Mouse (Mus musculus) CH12.LX (cell line): ENCODE data around the gene Mthfd2l.

Experiments
- CHD2 ChIP-seq: IDR thresholded peaks from 2 replicates; pipeline ENCODE4 v1.6.1; 2011; ENCODE audit warnings: low read length, improper control_type of control experiment
- CTCF ChIP-seq, 2 experiments: IDR thresholded peaks in 1 of 2; conservative IDR thresholded peaks in 1 of 2; 2 replicates each; pipeline ENCODE4 v1.5.1; 2011 to 2012; ENCODE audit warnings: low read depth in 2 of 2, low read length in 2 of 2, improper control_type of control experiment in 1 of 2, inconsistent platforms in 1 of 2, mild to moderate bottlenecking in 1 of 2, moderate library complexity in 1 of 2
- ETS1 ChIP-seq: conservative IDR thresholded peaks from 2 replicates; pipeline ENCODE4 v1.6.1; 2012; ENCODE audit warnings: low read depth, mild to moderate bottlenecking, inconsistent platforms, low read length, improper control_type of control experiment, moderate library complexity
- GABPA ChIP-seq: IDR thresholded peaks from 2 replicates; pipeline ENCODE4 v1.6.1; 2012; ENCODE audit warnings: low read depth, low read length, improper control_type of control experiment, inconsistent platforms; ENCODE audit not compliant: insufficient replicate concordance
- JUN ChIP-seq: IDR thresholded peaks from 2 replicates; pipeline ENCODE4 v1.6.1; 2011; ENCODE audit warnings: low read depth, mild to moderate bottlenecking, low read length, improper control_type of control experiment, moderate library complexity; ENCODE audit not compliant: insufficient read depth
- JUND ChIP-seq: conservative IDR thresholded peaks from 2 replicates; pipeline ENCODE4 v1.6.1; 2011; ENCODE audit warnings: low read depth, low read length, improper control_type of control experiment
- KAT2A ChIP-seq: IDR thresholded peaks from 2 replicates; pipeline ENCODE4 v1.6.1; 2012; ENCODE audit warnings: low read length, improper control_type of control experiment, inconsistent platforms; ENCODE audit not compliant: insufficient replicate concordance
- MAX ChIP-seq: IDR thresholded peaks from 2 replicates; pipeline ENCODE4 v1.6.1; 2011; ENCODE audit warnings: low read length, improper control_type of control experiment
- MXI1 ChIP-seq: IDR thresholded peaks from 2 replicates; pipeline ENCODE4 v1.6.1; 2011; ENCODE audit warnings: mild to moderate bottlenecking, low read depth, low read length, improper control_type of control experiment
- POLR2A ChIP-seq: IDR thresholded peaks from 2 replicates; pipeline ENCODE4 v1.6.1; 2011; ENCODE audit warnings: low read depth, mild to moderate bottlenecking, improper control_type of control experiment, low read length
- TBP ChIP-seq: conservative IDR thresholded peaks from 2 replicates; pipeline ENCODE4 v1.6.1; 2011; ENCODE audit warnings: low read depth, low read length, improper control_type of control experiment
- TCF12 ChIP-seq: IDR thresholded peaks from 2 replicates; pipeline ENCODE4 v1.6.1; 2014; ENCODE audit warnings: low read depth, mild to moderate bottlenecking, inconsistent platforms, low read length, improper control_type of control experiment
- ZKSCAN1 ChIP-seq: IDR thresholded peaks from 2 replicates; pipeline ENCODE4 v1.6.1; 2012; ENCODE audit warnings: low read depth, inconsistent platforms, low read length, improper control_type of control experiment, borderline replicate concordance
- ZNF384 ChIP-seq: IDR thresholded peaks from 2 replicates; pipeline ENCODE4 v1.6.1; 2012; ENCODE audit warnings: low read depth, low read length, improper control_type of control experiment, inconsistent platforms

- no peak for TF ChIP-seq KAT2A
- no peak for TF ChIP-seq MXI1
- no peak for TF ChIP-seq POLR2A
- TF ChIP-seq CTCF (conservative IDR thresholded peaks at IDR 0.05 in 1 of 2, IDR thresholded peaks at IDR 0.05 in 1 of 2; ENCODE audit: low read depth in 2 of 2, low read length in 2 of 2): no peak
- no peak for TF ChIP-seq TCF12
- TF ChIP-seq ZKSCAN1: no peak
- no peak for TF ChIP-seq CHD2
- TF ChIP-seq MAX: no peak
- no peak for TF ChIP-seq TBP
- TF ChIP-seq GABPA: no peak
- no peak for TF ChIP-seq JUND
- TF ChIP-seq ZNF384: no peak
- no peak for TF ChIP-seq JUN
- TF ChIP-seq ETS1: no peak
Measured at GRCm38 (mm10) chr5:90931911-90932310, 994 bp downstream of the Mthfd2l start.
